ENCODE assay signal across 8 mouse cellular contexts in the genomic region with DNA sequence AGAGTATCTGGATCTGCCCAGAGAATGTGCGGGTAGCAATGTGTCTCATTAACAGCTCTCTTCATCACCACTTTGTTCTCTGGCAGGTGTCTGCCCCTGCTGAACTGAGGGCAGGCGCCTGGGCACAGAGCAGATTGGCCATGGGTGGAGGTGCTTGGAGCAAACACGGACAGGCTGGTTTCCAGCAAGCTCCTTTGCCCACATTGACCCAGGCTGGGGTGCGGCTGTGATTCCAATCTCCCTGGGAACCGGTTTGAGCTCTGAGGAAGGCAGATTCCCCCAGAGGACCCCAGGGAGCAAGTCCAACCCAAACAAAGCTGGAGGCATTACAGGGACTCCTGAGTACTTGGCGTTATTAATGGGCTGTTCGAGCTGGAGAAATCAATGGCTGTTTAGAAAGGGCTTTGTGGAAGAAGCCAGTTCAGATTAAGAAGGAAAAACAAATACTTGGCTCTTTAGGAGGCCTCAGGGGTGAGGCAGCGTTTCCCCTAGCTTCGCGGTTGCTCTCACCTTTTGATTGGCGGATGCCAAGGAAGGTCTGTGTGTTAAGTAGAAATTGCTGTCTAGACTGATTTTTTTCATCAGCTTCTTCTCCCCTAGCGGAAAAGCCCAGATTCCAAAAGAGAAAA.
DNase-seq lines count a peak whose midpoint lies in the region; ATAC-seq and TF ChIP-seq lines count a peak whose summit lies in the region.

No protein-coding gene starts in this region.

- 0 out of 2 replicates have a peak overlapping the region, but pooled peaks have one; percentile 28 for H3K4me2 ChIP-seq in heart, embryonic 16.5 days (ENCODE audit: low read depth, low read length)
- H3K4me2 ChIP-seq in forebrain, postnatal 0 days (ENCODE audit: low read depth): no peak overlapping the region

- TF ChIP-seq CTCF in forebrain, postnatal 0 days (IDR thresholded peaks at IDR 0.05; ENCODE audit: low read depth): no peak

- DNase-seq in heart, adult 9 months (ENCODE audit: low spot score in 2 of 2): no peak
- peak; percentile 69 to 74 for DNase-seq in cerebellum, adult 18-20 months
- DNase-seq in forebrain, postnatal 0 days: no peak
- DNase-seq in lung, postnatal 25 days (ENCODE audit: low spot score): peak; percentile 13
- DNase-seq in spleen, adult 18-20 months: no peak
- no peak for DNase-seq in T-cell, adult 2 months (ENCODE audit: low spot score)

- WGBS in heart, embryonic 16.5 days: 47% methylated on average over 12 of the region's 12 CpGs
- WGBS in forebrain, postnatal 0 days: 16% methylated on average over 12 of the region's 12 CpGs

- ATAC-seq in heart, embryonic 16.5 days (replicated peaks; ENCODE audit: extremely low read depth, insufficient read depth, low FRiP score): no peak
- ATAC-seq in forebrain, postnatal 0 days: peak; percentile 23; the same call in 1 of the 2 replicates
- no peak for ATAC-seq in megakaryocyte, adult 5-6 weeks (ENCODE audit: poor library complexity, severe bottlenecking)

- no peaks in the 10 kb centered on the region for H3K27me3 ChIP-seq in heart, embryonic 16.5 days (ENCODE audit: control insufficient read depth, insufficient read depth, low read length)
- H3K27me3 ChIP-seq in forebrain, postnatal 0 days (ENCODE audit: insufficient read depth, low read length): no peaks in the 10 kb centered on the region

- no peaks in the 10 kb centered on the region for H3K9me3 ChIP-seq in heart, embryonic 16.5 days (replicated peaks; ENCODE audit: control insufficient read depth, low read length)
- no peaks in the 10 kb centered on the region for H3K9me3 ChIP-seq in forebrain, postnatal 0 days (ENCODE audit: low read length)

- no peak overlapping the region for H3K4me3 ChIP-seq in heart, embryonic 16.5 days (ENCODE audit: low read length)
- no peak overlapping the region for H3K4me3 ChIP-seq in forebrain, postnatal 0 days (ENCODE audit: low read depth, low read length)

- no peak overlapping the region for H3K9ac ChIP-seq in heart, embryonic 16.5 days (ENCODE audit: low read length)
- no peak overlapping the region for H3K9ac ChIP-seq in forebrain, postnatal 0 days

- H3K36me3 ChIP-seq in heart, embryonic 16.5 days (ENCODE audit: control insufficient read depth, insufficient read depth): no peaks in the 10 kb centered on the region
- no peaks in the 10 kb centered on the region for H3K36me3 ChIP-seq in forebrain, postnatal 0 days (ENCODE audit: insufficient read depth)

- H3K4me1 ChIP-seq in heart, embryonic 16.5 days (ENCODE audit: control insufficient read depth, insufficient read depth, low read length): peaks cover 23% of the 10 kb centered on the region
- peaks cover 13% of the 10 kb centered on the region; the same call in 1 of the 2 replicates for H3K4me1 ChIP-seq in forebrain, postnatal 0 days (ENCODE audit: insufficient read depth)

- H3K27ac ChIP-seq in heart, embryonic 16.5 days (ENCODE audit: low read length): no peak overlapping the region; the same call in 1 of the 2 replicates
- H3K27ac ChIP-seq in forebrain, postnatal 0 days (ENCODE audit: low read depth, low read length): no peak overlapping the region

Comparison
In these comparisons a context has a peak if more than half of its experiments do, and no peak if none do; other contexts are left out.
1. DNase-seq: peak in cerebellum, adult 18-20 months (2 of 2) and lung, postnatal 25 days (single experiment); none in heart, adult 9 months (0 of 2), forebrain, postnatal 0 days (single experiment), spleen, adult 18-20 months (0 of 2) and T-cell, adult 2 months (single experiment).